Mouse (Mus musculus) liver, embryonic 14.5 days (tissue): Measurements from ENCODE around the gene Spata13. TPM values are rescaled to one million over a fixed set of nuclear protein-coding genes. Genes with fewer than 3 reads are reported as not detected.

Source experiments
- ATAC-seq: fragments of 200-750 bp; cut with Nextera tagmentation; 2 replicates; pipeline ENCODE4 v1.8.0; 2017; ENCODE audit warnings: moderate number of reproducible peaks, mild to moderate bottlenecking, moderate library complexity; ENCODE audit not compliant: insufficient read depth
- DNase-seq, 3 experiments: peaks; one replicate each; pipeline ENCODE4 v3.0.0-alpha.2; 2012 to 2013; ENCODE audit warnings: low read depth in 3 of 3, low spot score in 3 of 3
- H3K27ac ChIP-seq: fragments of 300-500 bp; sonication (generic); 2 replicates; pipeline ENCODE4 v1.5.1; 2014; ENCODE audit warnings: moderate library complexity, mild to moderate bottlenecking, control low read depth, inconsistent platforms
- H3K27me3 ChIP-seq: fragments of 300-500 bp; sonication (generic); 2 replicates; pipeline ENCODE4 v1.6.1; 2014; ENCODE audit warnings: mild to moderate bottlenecking, low read length, moderate library complexity; ENCODE audit not compliant: control insufficient read depth, insufficient read depth
- H3K36me3 ChIP-seq: fragments of 300-500 bp; sonication (generic); replicated peaks from 2 replicates; pipeline ENCODE4 v1.6.1; 2014; ENCODE audit warnings: low read depth; ENCODE audit not compliant: control insufficient read depth, insufficient read depth
- H3K4me1 ChIP-seq, 2 experiments: fragments of 200-500 bp in 1 of 2; fragments of 300-500 bp in 1 of 2; sonication (generic) in 1 of 2; replicated peaks; 2 replicates each; pipeline ENCODE4 v1.6.1; 2012 to 2014; ENCODE audit warnings: antibody characterized with exemption in 1 of 2, inconsistent platforms in 1 of 2, low read length in 1 of 2; ENCODE audit not compliant: control insufficient read depth in 2 of 2, insufficient read depth in 2 of 2
- H3K4me2 ChIP-seq: fragments of 300-500 bp; sonication (generic); 2 replicates; pipeline ENCODE4 v1.6.1; 2014; ENCODE audit warnings: low read depth, mild to moderate bottlenecking, control low read depth, moderate library complexity
- H3K4me3 ChIP-seq, 2 experiments: fragments of 200-500 bp in 1 of 2; fragments of 300-500 bp in 1 of 2; sonication (generic) in 1 of 2; 2 replicates each; pipeline ENCODE4 v1.5.1; 2012 to 2014; ENCODE audit warnings: low read depth in 2 of 2, low read length in 2 of 2, mild to moderate bottlenecking in 2 of 2, control low read depth in 1 of 2, inconsistent platforms in 1 of 2, moderate library complexity in 1 of 2; ENCODE audit not compliant: insufficient read depth in 1 of 2
- H3K9ac ChIP-seq: fragments of 300-500 bp; sonication (generic); replicated peaks from 2 replicates; pipeline ENCODE4 v1.6.1; 2014; ENCODE audit warnings: mild to moderate bottlenecking, control low read depth, moderate library complexity
- H3K9me3 ChIP-seq: fragments of 300-500 bp; sonication (generic); 2 replicates; pipeline ENCODE4 v1.6.1; 2016; ENCODE audit warnings: low read length, mixed read lengths; ENCODE audit not compliant: control insufficient read depth
- CTCF ChIP-seq: IDR thresholded peaks from 2 replicates; pipeline ENCODE4 v1.5.1; 2016; ENCODE audit warnings: antibody characterized with exemption, low read depth, control low read depth
- EP300 ChIP-seq: IDR thresholded peaks from 2 replicates; pipeline ENCODE4 v1.6.1; 2016; ENCODE audit warnings: antibody characterized with exemption, low read depth
- WGBS: fragments of 180-500 bp; shearing (Covaris S2); extraction: QIAGEN DNeasy Blood & Tissue Kit; methylation state at CpG from one replicate; pipeline ENCODE4 v1.1.7; 2014; ENCODE audit not compliant: insufficient replicate concordance; 5-methylcytosine and 5-hydroxymethylcytosine counted together
- polyA plus RNA-seq, 2 experiments: library from polyadenylated mRNA; depleted of rRNA in 1 of 2; stranded (reverse) in 1 of 2; unstranded in 1 of 2; fragments of >200 nt; fragmentation: Nextera tagmentation in 1 of 2; extraction: Ambion mirVana in 1 of 2; gene quantifications; 2 replicates each; pipeline versions ENCODE4 v1.2.1 to v1.2.3; 2012 to 2014

The Spata13 gene
- polyA plus RNA-seq, 2 experiments = 5.5 to 14.1 TPM

DNA sequence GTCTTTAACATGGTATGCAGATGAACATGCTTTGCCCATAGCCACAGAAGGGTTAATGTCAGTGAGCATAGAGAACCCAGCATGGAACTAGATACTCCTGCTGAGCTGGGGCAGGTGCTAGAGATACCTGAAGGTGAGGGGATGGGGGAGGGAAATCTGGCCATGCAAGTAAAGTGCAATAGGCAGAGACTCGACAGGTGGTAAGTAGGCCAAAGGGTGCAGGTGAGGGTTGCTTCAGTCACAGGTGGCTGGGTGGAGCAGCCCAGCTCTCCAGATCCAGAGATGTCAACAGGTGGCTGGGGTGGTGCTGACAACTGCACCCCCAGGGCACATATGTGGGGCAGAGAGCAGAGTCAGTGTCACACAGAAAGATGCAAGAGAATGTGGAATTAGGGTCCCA is 24.6 kb upstream of the Spata13 start:
- TF ChIP-seq CTCF (no peak), EP300 (no peak)
- DNase-seq (no peak), ATAC-seq (no peak)
- no peak overlapping the region for H3K4me2 ChIP-seq
- H3K27ac ChIP-seq = no peak overlapping the region
- no peaks in the 10 kb centered on the region for H3K4me1 ChIP-seq
- no peaks in the 10 kb centered on the region for H3K27me3 ChIP-seq
- 46% methylated on average over 1 of the region's 1 CpGs for WGBS
- H3K36me3 ChIP-seq = no peaks in the 10 kb centered on the region
- H3K9ac ChIP-seq = no peak overlapping the region
- no peaks in the 10 kb centered on the region for H3K9me3 ChIP-seq
- H3K4me3 ChIP-seq = no peak overlapping the region

DNA sequence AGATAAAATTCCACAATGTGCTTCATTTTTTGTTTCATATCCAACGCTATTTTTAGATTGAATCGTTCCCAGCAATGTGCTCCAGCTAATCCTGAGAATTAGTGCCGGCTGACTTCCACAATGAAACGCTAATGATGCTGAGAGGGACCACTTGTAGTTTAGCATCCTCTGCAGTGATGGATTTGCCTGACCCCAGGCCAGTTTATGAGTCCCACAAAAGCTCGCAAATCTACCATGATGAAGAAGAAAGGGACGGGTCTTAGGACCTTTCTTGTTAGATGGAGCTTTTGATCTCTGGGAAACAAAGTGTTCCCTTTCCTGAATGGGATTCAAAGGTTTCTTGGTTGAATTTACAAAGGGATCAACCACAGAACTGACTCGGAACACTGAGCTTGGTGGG is 21.1 kb upstream of the Spata13 start:
- Histone ChIP-seq H3K4me2 (no peak overlapping the region), H3K27ac (no peak overlapping the region), H3K4me1 (no peaks in the 10 kb centered on the region), H3K9me3 (no peaks in the 10 kb centered on the region), H3K9ac (no peak overlapping the region), H3K36me3 (no peaks in the 10 kb centered on the region), H3K27me3 (no peaks in the 10 kb centered on the region), H3K4me3 (no peak overlapping the region)
- no peak for TF ChIP-seq EP300
- TF ChIP-seq CTCF = no peak
- DNase-seq (no peak), ATAC-seq (no peak)
- 42% methylated on average over 7 of the region's 7 CpGs for WGBS

DNA sequence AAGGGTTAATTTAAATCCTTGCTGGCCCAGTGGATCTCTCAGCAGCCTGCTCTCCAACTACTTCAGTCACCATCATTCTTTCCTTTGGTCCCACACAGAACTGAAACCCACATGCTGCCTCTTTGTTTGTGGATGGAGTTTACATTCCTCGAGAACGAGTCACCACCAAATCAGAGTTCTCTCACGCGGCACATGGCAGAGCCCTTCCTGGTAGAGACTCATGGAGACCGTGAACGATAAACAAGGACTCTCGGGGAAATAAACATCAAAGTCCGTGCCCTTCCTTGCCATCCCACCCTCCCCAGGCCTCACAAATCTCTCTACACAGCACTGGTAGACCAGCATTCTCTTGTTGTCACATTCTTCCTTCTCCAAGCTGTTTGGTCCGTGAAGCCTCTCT is 12.7 kb upstream of the Spata13 start:
- no peak overlapping the region for H3K9ac ChIP-seq
- ATAC-seq (no peak), DNase-seq (no peak)
- 37% methylated on average over 9 of the region's 9 CpGs for WGBS
- no peak overlapping the region for H3K4me2 ChIP-seq
- no peaks in the 10 kb centered on the region for H3K4me1 ChIP-seq
- no peaks in the 10 kb centered on the region for H3K9me3 ChIP-seq
- no peak overlapping the region for H3K27ac ChIP-seq
- H3K27me3 ChIP-seq = no peaks in the 10 kb centered on the region
- no peaks in the 10 kb centered on the region for H3K36me3 ChIP-seq
- no peak overlapping the region for H3K4me3 ChIP-seq
- TF ChIP-seq EP300 (no peak), CTCF (no peak)

DNA sequence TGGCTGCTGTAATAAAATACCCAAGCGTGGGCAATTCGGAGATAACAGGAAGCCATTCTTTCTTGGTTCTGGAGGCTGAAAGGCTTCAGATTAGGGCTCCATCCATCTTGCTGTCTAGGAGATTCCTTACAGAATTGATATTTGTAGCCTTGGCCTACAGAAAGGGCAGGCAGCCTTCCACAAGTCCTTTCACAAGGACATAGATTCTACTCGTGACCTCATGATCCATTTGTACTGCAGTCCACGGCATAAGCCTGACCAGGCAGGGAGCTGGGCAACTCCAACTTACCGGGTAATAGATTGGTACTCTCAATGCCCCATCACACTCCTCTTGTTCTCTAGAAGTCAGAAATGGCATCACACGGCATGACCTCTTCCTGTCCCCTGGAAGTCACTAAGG is 8.3 kb upstream of the Spata13 start:
- Histone ChIP-seq H3K27ac (no peak overlapping the region), H3K9ac (no peak overlapping the region), H3K4me2 (no peak overlapping the region), H3K27me3 (no peaks in the 10 kb centered on the region; the same call in 1 of the 2 replicates), H3K4me3 (no peak overlapping the region), H3K36me3 (no peaks in the 10 kb centered on the region), H3K4me1 (no peaks in the 10 kb centered on the region), H3K9me3 (no peaks in the 10 kb centered on the region)
- 50% methylated on average over 6 of the region's 6 CpGs for WGBS
- TF ChIP-seq EP300 = no peak
- ATAC-seq (no peak), DNase-seq (no peak)

DNA sequence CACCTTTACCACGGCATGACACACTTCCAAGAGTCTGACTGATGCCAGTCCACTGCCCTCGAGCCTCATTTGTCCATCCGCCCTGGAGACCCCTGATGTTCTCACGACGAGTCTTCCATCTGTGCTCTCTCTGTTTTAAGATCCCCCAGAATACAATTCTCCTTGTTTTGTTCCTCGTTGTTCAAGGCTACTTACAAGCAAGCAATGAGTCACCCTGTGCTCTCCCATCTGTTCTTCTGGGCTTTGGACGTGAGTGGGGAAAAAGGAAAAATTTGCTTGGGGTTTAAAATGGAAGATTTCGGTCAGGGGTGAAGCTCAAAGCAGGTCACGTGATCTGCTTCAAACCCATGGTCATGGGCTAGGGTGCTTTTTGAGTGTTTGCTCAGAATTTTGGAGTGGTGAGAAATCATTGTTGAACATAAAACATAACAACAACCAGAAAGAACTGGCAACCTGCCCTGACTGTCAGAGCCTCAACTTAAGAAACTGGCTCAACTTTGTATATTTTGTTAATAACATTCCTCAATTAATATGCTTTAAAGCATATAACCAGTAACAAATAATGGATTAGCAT is 3.8 kb upstream of the Spata13 start:
- H3K9ac ChIP-seq = no peak overlapping the region
- H3K27me3 ChIP-seq = peaks cover 10% of the 10 kb centered on the region
- no peak overlapping the region for H3K4me2 ChIP-seq
- TF ChIP-seq EP300 (no peak), CTCF (no peak)
- peaks cover 0 to 6% of the 10 kb centered on the region in 2 experiments; a peak in 2 of 4 replicates for H3K4me1 ChIP-seq
- no peak overlapping the region for H3K4me3 ChIP-seq
- 57% methylated on average over 9 of the region's 9 CpGs for WGBS
- H3K27ac ChIP-seq = no peak overlapping the region
- no peak for DNase-seq
- H3K9me3 ChIP-seq = no peaks in the 10 kb centered on the region
- ATAC-seq = no peak
- H3K36me3 ChIP-seq = no peaks in the 10 kb centered on the region
